Mouse (Mus musculus): ENCODE data around the gene Jak1. TPM values are rescaled to one million over a fixed set of nuclear protein-coding genes. Genes with fewer than 3 reads are reported as not detected.

Gene Jak1
- polyA plus RNA-seq, 1 experiment from 2014 or later: 85.0 TPM

DNA sequence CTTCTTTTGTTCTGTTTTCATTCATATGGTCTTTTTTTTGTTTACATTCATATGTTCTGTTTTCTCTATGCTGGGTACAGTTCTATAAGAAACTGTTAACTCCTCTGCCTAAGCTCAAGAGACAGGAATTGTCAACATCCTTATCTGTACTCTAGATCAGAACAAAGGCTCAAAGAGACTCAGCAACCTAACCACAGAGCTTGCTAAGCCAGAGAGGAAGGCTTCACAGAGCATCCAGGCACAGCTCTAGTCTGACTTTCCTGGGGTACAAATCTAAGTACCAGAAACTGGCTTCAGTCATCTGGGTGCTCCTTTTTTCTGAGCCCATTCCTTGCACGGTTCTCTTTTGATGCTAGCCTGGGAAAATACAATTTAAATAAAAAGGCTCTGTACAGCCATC, 97.3 kb downstream of the Jak1 start:
- TF ChIP-seq CTCF (IDR thresholded peaks at IDR 0.05; ENCODE audit: low read depth): no peak
- WGBS: 68% methylated on average over 1 of the region's 1 CpGs
- Histone ChIP-seq H3K4me3 (ENCODE audit: low read depth, low read length) (no peak overlapping the region), H3K27me3 (ENCODE audit: insufficient read depth, low read length) (no peaks in the 10 kb centered on the region), H3K27ac (ENCODE audit: low read depth) (no peak overlapping the region), H3K9me3 (ENCODE audit: low read depth, low read length) (no peaks in the 10 kb centered on the region), H3K4me2 (no peak overlapping the region), H3K4me1 (ENCODE audit: insufficient read depth) (no peaks in the 10 kb centered on the region), H3K9ac (no peak overlapping the region), H3K36me3 (ENCODE audit: insufficient read depth) (peaks cover 40% of the 10 kb centered on the region)
- ATAC-seq (ENCODE audit: insufficient read depth) (no peak), DNase-seq (no peak)

DNA sequence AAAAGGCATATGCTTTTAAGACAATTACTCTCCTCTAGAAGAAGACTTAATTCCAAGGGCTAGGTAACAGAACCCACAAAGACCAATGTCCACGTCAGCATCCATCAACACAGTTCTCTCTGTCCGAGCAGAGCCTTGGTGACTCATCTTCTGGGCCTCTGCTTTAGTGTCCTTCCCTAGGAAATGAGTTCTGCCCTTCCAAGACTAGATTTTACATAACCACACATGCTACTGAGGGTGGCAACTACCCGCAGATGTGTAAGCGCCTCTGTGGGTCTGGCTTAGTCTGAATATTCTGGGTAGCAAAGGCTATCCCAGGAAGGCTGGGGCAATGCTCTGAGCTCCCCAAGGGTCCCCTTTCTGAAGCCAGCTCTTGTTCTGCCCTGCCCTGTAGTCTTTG, 99.3 kb downstream of the Jak1 start:
- WGBS: 82% methylated on average over 4 of the region's 4 CpGs
- Histone ChIP-seq H3K4me3 (ENCODE audit: low read depth, low read length) (no peak overlapping the region), H3K36me3 (ENCODE audit: insufficient read depth) (peaks cover 33% of the 10 kb centered on the region), H3K4me1 (ENCODE audit: insufficient read depth) (no peaks in the 10 kb centered on the region), H3K9me3 (ENCODE audit: low read depth, low read length) (no peaks in the 10 kb centered on the region), H3K27ac (ENCODE audit: low read depth) (no peak overlapping the region), H3K27me3 (ENCODE audit: insufficient read depth, low read length) (no peaks in the 10 kb centered on the region), H3K9ac (no peak overlapping the region), H3K4me2 (no peak overlapping the region)
- ATAC-seq (ENCODE audit: insufficient read depth) (no peak), DNase-seq (no peak)
- TF ChIP-seq CTCF (IDR thresholded peaks at IDR 0.05; ENCODE audit: low read depth): no peak

DNA sequence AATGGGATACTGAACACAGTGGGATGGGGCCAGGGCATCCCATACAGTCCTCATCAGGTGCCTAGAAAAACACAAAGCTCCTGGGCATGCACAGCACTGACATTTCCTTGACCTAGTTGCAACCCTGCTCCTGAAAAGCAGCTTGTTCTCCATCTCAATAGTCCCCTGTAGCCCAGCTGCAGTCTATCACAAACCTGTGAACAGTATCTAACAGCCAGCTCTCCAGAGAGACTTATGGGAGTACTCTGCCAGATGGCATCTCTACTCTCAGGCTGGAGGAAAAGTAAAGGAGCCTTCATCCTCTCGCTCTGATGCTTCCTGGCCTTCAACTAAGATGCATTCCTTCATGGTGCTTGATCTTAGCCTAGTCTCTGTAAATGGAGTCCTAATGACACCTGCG, 100.4 kb downstream of the Jak1 start:
- Histone ChIP-seq H3K4me3 (ENCODE audit: low read depth, low read length) (no peak overlapping the region), H3K27ac (ENCODE audit: low read depth) (no peak overlapping the region), H3K27me3 (ENCODE audit: insufficient read depth, low read length) (no peaks in the 10 kb centered on the region), H3K9me3 (ENCODE audit: low read depth, low read length) (no peaks in the 10 kb centered on the region), H3K4me2 (no peak overlapping the region), H3K9ac (no peak overlapping the region), H3K36me3 (ENCODE audit: insufficient read depth) (peaks cover 38% of the 10 kb centered on the region), H3K4me1 (ENCODE audit: insufficient read depth) (no peaks in the 10 kb centered on the region)
- 86% methylated on average over 2 of the region's 2 CpGs for WGBS
- no peak for DNase-seq
- ATAC-seq (ENCODE audit: insufficient read depth): no peak
- TF ChIP-seq CTCF (IDR thresholded peaks at IDR 0.05; ENCODE audit: low read depth): no peak

DNA sequence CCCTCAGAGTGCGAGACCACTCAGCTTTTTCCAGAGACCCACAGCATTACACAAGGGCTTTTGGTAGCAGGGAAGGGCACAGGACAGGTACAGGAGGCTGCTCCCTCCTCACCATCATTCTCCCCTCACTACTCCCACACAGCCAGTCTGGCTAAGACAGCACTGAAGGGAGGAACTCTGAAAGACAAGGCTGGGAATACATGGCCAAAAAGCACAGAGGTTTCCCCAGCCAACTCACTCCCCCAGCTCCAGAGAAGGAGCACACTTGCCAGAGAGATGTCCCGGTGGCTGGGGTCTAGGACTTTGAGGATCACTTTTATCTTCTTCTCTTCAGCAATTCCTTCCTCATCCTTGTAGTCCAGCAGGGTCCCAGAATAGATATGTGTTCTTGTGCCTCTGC, 100.9 kb downstream of the Jak1 start:
- Histone ChIP-seq H3K36me3 (ENCODE audit: insufficient read depth) (peaks cover 40% of the 10 kb centered on the region), H3K9me3 (ENCODE audit: low read depth, low read length) (no peaks in the 10 kb centered on the region), H3K27me3 (ENCODE audit: insufficient read depth, low read length) (no peaks in the 10 kb centered on the region), H3K4me2 (no peak overlapping the region), H3K9ac (no peak overlapping the region), H3K4me3 (ENCODE audit: low read depth, low read length) (no peak overlapping the region), H3K4me1 (ENCODE audit: insufficient read depth) (no peaks in the 10 kb centered on the region), H3K27ac (ENCODE audit: low read depth) (no peak overlapping the region)
- 72% methylated on average over 2 of the region's 2 CpGs for WGBS
- ATAC-seq (ENCODE audit: insufficient read depth) (no peak), DNase-seq (no peak)
- no peak for TF ChIP-seq CTCF (IDR thresholded peaks at IDR 0.05; ENCODE audit: low read depth)

DNA sequence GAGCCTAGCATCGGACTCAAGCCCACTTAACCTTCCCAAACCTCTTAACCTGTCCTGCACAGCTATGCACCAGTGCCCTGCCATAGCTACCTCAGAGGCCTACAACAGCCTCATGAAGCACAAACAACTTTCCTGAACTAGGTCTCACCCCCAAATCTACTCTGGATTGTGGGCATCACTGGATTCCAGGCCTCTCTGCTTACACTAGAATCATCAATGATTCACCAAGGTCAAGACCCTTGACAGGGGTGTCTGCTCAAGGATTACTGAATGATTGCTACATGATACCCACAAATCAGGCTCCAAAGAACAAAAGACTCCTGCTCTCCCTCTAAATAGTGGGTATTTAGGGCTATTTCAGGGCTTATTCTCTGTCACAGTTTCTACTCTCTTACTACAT, 104.3 kb downstream of the Jak1 start:
- 75% methylated on average over 1 of the region's 1 CpGs for WGBS
- no peak for TF ChIP-seq CTCF (IDR thresholded peaks at IDR 0.05; ENCODE audit: low read depth)
- no peak overlapping the region for H3K9ac ChIP-seq
- DNase-seq (no peak), ATAC-seq (ENCODE audit: insufficient read depth) (no peak)
- no peak overlapping the region for H3K4me3 ChIP-seq (ENCODE audit: low read depth, low read length)
- no peaks in the 10 kb centered on the region for H3K4me1 ChIP-seq (ENCODE audit: insufficient read depth)
- H3K27ac ChIP-seq (ENCODE audit: low read depth): no peak overlapping the region
- H3K9me3 ChIP-seq (ENCODE audit: low read depth, low read length): no peaks in the 10 kb centered on the region
- H3K4me2 ChIP-seq: no peak overlapping the region
- peaks cover 53% of the 10 kb centered on the region for H3K36me3 ChIP-seq (ENCODE audit: insufficient read depth)
- no peaks in the 10 kb centered on the region for H3K27me3 ChIP-seq (ENCODE audit: insufficient read depth, low read length)

DNA sequence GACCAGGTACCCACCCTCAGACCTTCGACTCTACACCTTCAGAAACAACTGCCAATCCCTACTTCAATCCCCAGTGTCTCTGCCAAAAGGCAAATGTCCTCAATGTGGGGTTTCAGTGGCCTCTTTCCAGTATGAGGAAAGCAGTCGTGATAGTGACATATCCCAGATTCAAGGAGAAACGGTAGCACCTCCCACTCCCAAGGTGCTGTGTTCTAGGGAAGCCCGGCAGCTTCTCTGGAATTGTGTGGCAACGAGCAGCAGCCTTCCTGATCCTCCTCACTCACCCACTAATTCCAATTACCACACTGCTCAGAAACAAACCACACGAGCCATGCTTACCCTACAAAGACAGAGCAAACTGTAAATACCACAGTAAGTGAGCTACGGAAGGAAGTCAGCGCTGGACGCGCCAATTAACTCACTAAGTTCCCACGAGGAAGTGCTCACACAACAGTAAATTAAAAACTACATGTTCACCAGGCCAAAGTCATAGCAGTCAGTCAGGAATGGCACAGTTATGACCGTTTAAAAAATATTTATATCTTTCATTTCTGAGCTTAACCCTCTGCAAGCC, 105.8 kb downstream of the Jak1 start:
- no peaks in the 10 kb centered on the region for H3K4me1 ChIP-seq (ENCODE audit: insufficient read depth)
- H3K4me3 ChIP-seq (ENCODE audit: low read depth, low read length): no peak overlapping the region
- no peak overlapping the region for H3K4me2 ChIP-seq
- DNase-seq (no peak), ATAC-seq (ENCODE audit: insufficient read depth) (no peak)
- WGBS: 70% methylated on average over 12 of the region's 12 CpGs
- no peak for TF ChIP-seq CTCF (IDR thresholded peaks at IDR 0.05; ENCODE audit: low read depth)
- no peak overlapping the region for H3K9ac ChIP-seq
- no peak overlapping the region for H3K27ac ChIP-seq (ENCODE audit: low read depth)
- H3K27me3 ChIP-seq (ENCODE audit: insufficient read depth, low read length): no peaks in the 10 kb centered on the region
- H3K36me3 ChIP-seq (ENCODE audit: insufficient read depth): peaks cover 62% of the 10 kb centered on the region
- no peaks in the 10 kb centered on the region for H3K9me3 ChIP-seq (ENCODE audit: low read depth, low read length)

DNA sequence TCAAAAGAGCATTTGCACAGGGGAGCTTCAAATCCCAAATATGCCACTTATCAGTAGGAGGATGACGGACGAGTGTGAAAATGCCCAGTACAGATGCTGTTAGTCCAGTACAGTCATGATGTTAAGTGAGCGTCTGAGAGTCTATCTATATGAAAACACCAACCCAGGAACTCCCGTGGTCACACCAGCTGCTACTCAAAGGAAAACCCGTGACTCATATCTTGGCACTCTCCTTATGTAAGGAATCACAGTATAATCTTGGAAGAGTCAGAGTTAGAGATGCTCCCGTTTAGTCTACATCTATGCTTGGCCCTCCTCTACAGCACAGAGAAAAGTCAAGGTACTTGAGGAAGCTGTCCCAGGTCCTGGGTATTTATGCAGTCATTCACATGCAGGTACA, 106.8 kb downstream of the Jak1 start:
- DNase-seq: no peak
- WGBS: 73% methylated on average over 6 of the region's 6 CpGs

DNA sequence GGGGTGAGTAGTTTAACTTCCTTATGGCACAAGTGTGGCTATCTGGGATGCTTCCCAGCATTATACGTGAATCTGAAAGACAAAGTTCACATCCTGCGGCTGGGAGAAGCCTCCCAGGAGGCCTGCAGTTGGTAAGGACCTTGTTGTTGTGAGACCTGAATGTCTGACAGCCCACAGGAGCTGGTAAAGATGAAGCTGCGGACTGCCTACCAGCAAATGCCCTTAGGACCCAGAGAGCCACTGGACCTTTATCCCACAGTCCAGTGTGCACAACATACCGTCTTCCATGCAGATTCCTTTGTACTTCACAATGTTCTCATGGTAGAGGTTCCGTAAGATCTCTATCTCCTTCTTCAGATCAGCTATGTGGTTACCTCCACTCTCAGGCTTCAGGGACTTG, 107.6 kb downstream of the Jak1 start:
- no peak overlapping the region for H3K4me3 ChIP-seq (ENCODE audit: low read depth, low read length)
- DNase-seq (no peak), ATAC-seq (ENCODE audit: insufficient read depth) (no peak)
- no peak for TF ChIP-seq CTCF (IDR thresholded peaks at IDR 0.05; ENCODE audit: low read depth)
- no peak overlapping the region for H3K27ac ChIP-seq (ENCODE audit: low read depth)
- H3K4me2 ChIP-seq: no peak overlapping the region
- 84% methylated on average over 5 of the region's 5 CpGs for WGBS
- peaks cover 67% of the 10 kb centered on the region for H3K36me3 ChIP-seq (ENCODE audit: insufficient read depth)
- H3K9me3 ChIP-seq (ENCODE audit: low read depth, low read length): no peaks in the 10 kb centered on the region
- no peak overlapping the region for H3K9ac ChIP-seq
- no peaks in the 10 kb centered on the region for H3K27me3 ChIP-seq (ENCODE audit: insufficient read depth, low read length)
- no peaks in the 10 kb centered on the region for H3K4me1 ChIP-seq (ENCODE audit: insufficient read depth)

More for the DNA sequence above, 106.8 kb downstream of the Jak1 start:
- no peak overlapping the region for H3K9ac ChIP-seq
- H3K27ac ChIP-seq (ENCODE audit: low read depth): no peak overlapping the region
- peaks cover 65% of the 10 kb centered on the region for H3K36me3 ChIP-seq (ENCODE audit: insufficient read depth)
- H3K27me3 ChIP-seq (ENCODE audit: insufficient read depth, low read length): no peaks in the 10 kb centered on the region
- no peak for TF ChIP-seq CTCF (IDR thresholded peaks at IDR 0.05; ENCODE audit: low read depth)
- no peaks in the 10 kb centered on the region for H3K9me3 ChIP-seq (ENCODE audit: low read depth, low read length)
- no peak overlapping the region for H3K4me2 ChIP-seq
- H3K4me1 ChIP-seq (ENCODE audit: insufficient read depth): no peaks in the 10 kb centered on the region
- no peak for ATAC-seq (ENCODE audit: insufficient read depth)
- H3K4me3 ChIP-seq (ENCODE audit: low read depth, low read length): no peak overlapping the region

All from lung, embryonic 14.5 days (tissue).